Mouse (Mus musculus) intestine, postnatal 0 days (tissue): Measurements from ENCODE around the gene Zfp326. TPM values are rescaled to one million over a fixed set of nuclear protein-coding genes. Genes with fewer than 3 reads are reported as not detected.
A peak's percentile ranks its signal among the peaks of the same experiment; 100 is the strongest.

ENCODE experiments used
- ATAC-seq: fragments of 200-750 bp; cut with Nextera tagmentation; 2 replicates; pipeline ENCODE4 v1.8.0; 2017; ENCODE audit warnings: mild to moderate bottlenecking, moderate TSS enrichment, moderate library complexity
- H3K27ac ChIP-seq: fragments of 300-500 bp; sonication (generic); 2 replicates; pipeline ENCODE4 v1.5.1; 2014; ENCODE audit warnings: mild to moderate bottlenecking, low read depth, low read length, moderate library complexity
- H3K27me3 ChIP-seq: fragments of 300-500 bp; sonication (generic); replicated peaks from 2 replicates; pipeline ENCODE4 v1.6.1; 2014; ENCODE audit warnings: low read length, mixed read lengths; ENCODE audit not compliant: control insufficient read depth, insufficient read depth
- H3K36me3 ChIP-seq: fragments of 300-500 bp; sonication (generic); 2 replicates; pipeline ENCODE4 v1.6.1; 2014; ENCODE audit warnings: mild to moderate bottlenecking, moderate library complexity; ENCODE audit not compliant: control insufficient read depth, insufficient read depth
- H3K4me1 ChIP-seq: fragments of 300-500 bp; sonication (generic); replicated peaks from 2 replicates; pipeline ENCODE4 v1.6.1; 2014; ENCODE audit warnings: antibody characterized with exemption, low read length, mixed read lengths; ENCODE audit not compliant: control insufficient read depth, insufficient read depth
- H3K4me2 ChIP-seq: fragments of 300-500 bp; sonication (generic); replicated peaks from 2 replicates; pipeline ENCODE4 v1.6.1; 2014; ENCODE audit warnings: low read depth, mild to moderate bottlenecking, moderate library complexity
- H3K4me3 ChIP-seq: fragments of 300-500 bp; sonication (generic); 2 replicates; pipeline ENCODE4 v1.5.1; 2014; ENCODE audit warnings: low read depth, low read length
- H3K9ac ChIP-seq: fragments of 300-500 bp; sonication (generic); 2 replicates; pipeline ENCODE4 v1.6.1; 2014; ENCODE audit warnings: mild to moderate bottlenecking, low read depth, low read length
- H3K9me3 ChIP-seq: fragments of 300-500 bp; sonication (generic); 2 replicates; pipeline ENCODE4 v1.6.1; 2016; ENCODE audit warnings: mixed run types; ENCODE audit not compliant: control insufficient read depth
- CTCF ChIP-seq: sonication (generic); IDR thresholded peaks from 2 replicates; pipeline ENCODE4 v1.5.1; 2016; ENCODE audit warnings: low read depth, mild to moderate bottlenecking, control low read depth, antibody characterized with exemption, moderate library complexity
- WGBS: fragments of 180-500 bp; shearing (Covaris S2); extraction: QIAGEN DNeasy Blood & Tissue Kit; methylation state at CpG from one replicate; pipeline ENCODE4 v1.1.7; 2014; 5-methylcytosine and 5-hydroxymethylcytosine counted together
- polyA plus RNA-seq: library from polyadenylated mRNA; unstranded; fragments of >200 nt; fragmentation: Nextera tagmentation; extraction: Ambion mirVana; gene quantifications from 2 replicates; pipeline ENCODE4 v1.2.1, GENCODE M21; 2015

The Zfp326 gene
- 19.9 and 21.0 TPM in 2 replicates for polyA plus RNA-seq

GRCm38 (mm10) chr5:105876068-105876924, at the start of gene Zfp326:
Gene Zfp326 (plus strand): TSS chr5:105876565.
- H3K27me3 ChIP-seq = no peaks in the 10 kb centered on the region
- peak; percentile 95 for ATAC-seq
- H3K27ac ChIP-seq = peak within 1 kb of the TSS; percentile 90
- H3K4me3 ChIP-seq = peak within 1 kb of the TSS; percentile 91
- peaks cover 6% of the 10 kb centered on the region for H3K4me1 ChIP-seq
- no peaks in the 10 kb centered on the region for H3K9me3 ChIP-seq
- peak within 1 kb of the TSS; percentile 99 for H3K9ac ChIP-seq
- WGBS = under 1% methylated on average over 80 of the region's 83 CpGs
- H3K4me2 ChIP-seq = peak within 1 kb of the TSS; percentile 76
- TF ChIP-seq CTCF = peak; percentile 37
- no peaks in the 10 kb centered on the region for H3K36me3 ChIP-seq

- H3K27ac ChIP-seq = no peak overlapping the region
- no peak overlapping the region for H3K9ac ChIP-seq
- no peaks in the 10 kb centered on the region for H3K36me3 ChIP-seq
- H3K4me1 ChIP-seq = no peaks in the 10 kb centered on the region
- 80% methylated on average over 5 of the region's 5 CpGs for WGBS
- no peak overlapping the region for H3K4me2 ChIP-seq
- TF ChIP-seq CTCF = no peak
- H3K27me3 ChIP-seq = no peaks in the 10 kb centered on the region
- no peak overlapping the region for H3K4me3 ChIP-seq
- no peaks in the 10 kb centered on the region for H3K9me3 ChIP-seq
- no peak for ATAC-seq
Measured at GRCm38 (mm10) chr5:105826916-105827510, 49.4 kb upstream of the Zfp326 start.

GRCm38 (mm10) chr5:105828050-105828449, 48.3 kb upstream of the Zfp326 start:
- no peak for TF ChIP-seq CTCF
- no peak for ATAC-seq
- WGBS = 93% methylated on average over 3 of the region's 3 CpGs

GRCm38 (mm10) chr5:105829008-105829586, 47.3 kb upstream of the Zfp326 start:
- no peak overlapping the region for H3K4me2 ChIP-seq
- H3K4me1 ChIP-seq = no peaks in the 10 kb centered on the region
- 18% methylated on average over 7 of the region's 7 CpGs for WGBS
- no peak for TF ChIP-seq CTCF
- H3K27ac ChIP-seq = no peak overlapping the region
- no peak overlapping the region for H3K4me3 ChIP-seq
- no peaks in the 10 kb centered on the region for H3K27me3 ChIP-seq
- no peaks in the 10 kb centered on the region for H3K36me3 ChIP-seq
- ATAC-seq = peak; percentile 60
- H3K9me3 ChIP-seq = no peaks in the 10 kb centered on the region
- no peak overlapping the region for H3K9ac ChIP-seq

More at GRCm38 (mm10) chr5:105828050-105828449, 48.3 kb upstream of the Zfp326 start:
- Histone ChIP-seq H3K27ac (no peak overlapping the region), H3K4me3 (no peak overlapping the region), H3K27me3 (no peaks in the 10 kb centered on the region), H3K36me3 (no peaks in the 10 kb centered on the region), H3K9ac (no peak overlapping the region), H3K4me1 (no peaks in the 10 kb centered on the region), H3K4me2 (no peak overlapping the region), H3K9me3 (no peaks in the 10 kb centered on the region)

- WGBS = 76% methylated on average over 7 of the region's 7 CpGs
- Histone ChIP-seq H3K9ac (no peak overlapping the region), H3K27ac (no peak overlapping the region), H3K4me3 (no peak overlapping the region), H3K27me3 (no peaks in the 10 kb centered on the region), H3K4me2 (no peak overlapping the region), H3K9me3 (no peaks in the 10 kb centered on the region), H3K36me3 (no peaks in the 10 kb centered on the region), H3K4me1 (no peaks in the 10 kb centered on the region; the same call in 1 of the 2 replicates)
- no peak for ATAC-seq
- no peak for TF ChIP-seq CTCF
Measured at GRCm38 (mm10) chr5:105832140-105832539, 44.2 kb upstream of the Zfp326 start.

- no peaks in the 10 kb centered on the region; the same call in 1 of the 2 replicates for H3K4me1 ChIP-seq
- no peak overlapping the region for H3K4me2 ChIP-seq
- ATAC-seq = no peak
- no peak overlapping the region for H3K27ac ChIP-seq
- H3K27me3 ChIP-seq = no peaks in the 10 kb centered on the region
- H3K9me3 ChIP-seq = no peaks in the 10 kb centered on the region
- no peaks in the 10 kb centered on the region for H3K36me3 ChIP-seq
- no peak overlapping the region for H3K4me3 ChIP-seq
- TF ChIP-seq CTCF = no peak
- no peak overlapping the region for H3K9ac ChIP-seq
- WGBS = 57% methylated on average over 3 of the region's 3 CpGs
Measured at GRCm38 (mm10) chr5:105833923-105834322, 42.4 kb upstream of the Zfp326 start.
